ENCODE assay signal across 17 mouse cellular contexts in genomic region chr14:75054455-75055343, GRCm38 (mm10). TPM values are rescaled to one million over a fixed set of nuclear protein-coding genes. Genes with fewer than 3 reads are reported as not detected.
A peak's percentile ranks its signal among the peaks of the same experiment; 100 is the strongest.
DNase-seq lines count a peak whose midpoint lies in the region; ATAC-seq and TF ChIP-seq lines count a peak whose summit lies in the region.
"Had no signal": no experiment of that assay in that cellular context is flagged by ENCODE, and none has a peak within 500 bp of the region (broad histone marks: within the 10 kb centered on the region; RNA-seq: fewer than 3 reads in every experiment).

No protein-coding gene starts in this region.

- peak; percentile 88 for DNase-seq in lung, postnatal 0 days (ENCODE audit: low spot score)
- no peak for DNase-seq in lung, postnatal 10 days
- peak; percentile 27 to 42 for DNase-seq in kidney, postnatal 4 days
- no peak for DNase-seq in heart, postnatal 10 days
- no peak for DNase-seq in spleen, postnatal 4 days (ENCODE audit: low spot score in 2 of 2)
- DNase-seq: adrenal gland, postnatal 10 days; cerebellum, adult 8-10 months; heart, adult 11 months; right cerebral cortex, postnatal 25 days had no signal

- intact Hi-C loops in heart, postnatal 10 days (cut with DNase I), result loop anchor here (10.0 kb wide), 1 partner anchor 280 kb away; no protein-coding TSS in a partner anchor

- no peaks in the 10 kb centered on the region; the same call in 1 of the 2 replicates for H3K4me1 ChIP-seq in lung, postnatal 0 days (ENCODE audit: insufficient read depth, low read depth, low read length)
- peaks cover 10% of the 10 kb centered on the region; the same call in 1 of the 2 replicates for H3K4me1 ChIP-seq in intestine, embryonic 16.5 days (ENCODE audit: control insufficient read depth, insufficient read depth, low read length)
- H3K4me1 ChIP-seq in stomach, embryonic 14.5 days (ENCODE audit: control insufficient read depth, insufficient read depth, low read length), result 0 out of 2 replicates have a peak, but pooled peaks cover 6% of the 10 kb centered on the region
- no peaks in the 10 kb centered on the region for H3K4me1 ChIP-seq in forebrain, embryonic 12.5 days
- H3K4me1 ChIP-seq: embryonic facial prominence, embryonic 15.5 days; hindbrain, embryonic 12.5 days; midbrain, embryonic 12.5 days had no signal

- H3K4me3 ChIP-seq in lung, postnatal 0 days (ENCODE audit: low read depth, low read length), result no peak overlapping the region
- no peak overlapping the region for H3K4me3 ChIP-seq in intestine, embryonic 16.5 days (ENCODE audit: low read length)
- H3K4me3 ChIP-seq in stomach, embryonic 14.5 days (ENCODE audit: low read depth, low read length), result no peak overlapping the region
- no peak overlapping the region for H3K4me3 ChIP-seq in forebrain, embryonic 12.5 days (replicated peaks)
- H3K4me3 ChIP-seq: embryonic facial prominence, embryonic 15.5 days; heart, embryonic 15.5 days; hindbrain, embryonic 12.5 days; midbrain, embryonic 12.5 days; myocyte had no signal

- 33% methylated on average over 14 of the region's 14 CpGs for WGBS in lung, postnatal 0 days
- 39% methylated on average over 14 of the region's 14 CpGs for WGBS in intestine, embryonic 16.5 days
- 40% methylated on average over 14 of the region's 14 CpGs for WGBS in stomach, embryonic 14.5 days
- whole genome bisulfite sequencing in forebrain, embryonic 12.5 days, result 91% methylated on average over 14 of the region's 14 CpGs

- no peak for TF ChIP-seq CTCF in lung, postnatal 0 days (IDR thresholded peaks at IDR 0.05)

- TF ChIP-seq EP300 in lung, postnatal 0 days (IDR thresholded peaks at IDR 0.05), result no peak

- peak; percentile 81 for ATAC-seq in lung, postnatal 0 days
- ATAC-seq in intestine, embryonic 16.5 days, result peak; percentile 92
- ATAC-seq in stomach, embryonic 14.5 days (ENCODE audit: insufficient number of reproducible peaks, insufficient read depth, low FRiP score, low read depth), result no peak; the same call in 1 of the 2 replicates
- no peak for ATAC-seq in forebrain, embryonic 12.5 days (ENCODE audit: low FRiP score)

- H3K27me3 ChIP-seq in lung, postnatal 0 days (replicated peaks; ENCODE audit: insufficient read depth, low read length), result no peaks in the 10 kb centered on the region
- H3K27me3 ChIP-seq in intestine, embryonic 16.5 days (replicated peaks; ENCODE audit: control insufficient read depth, insufficient read depth, low read length), result no peaks in the 10 kb centered on the region
- H3K27me3 ChIP-seq in stomach, embryonic 14.5 days (ENCODE audit: control insufficient read depth, insufficient read depth, low read length), result no peaks in the 10 kb centered on the region
- H3K27me3 ChIP-seq in forebrain, embryonic 12.5 days, result no peaks in the 10 kb centered on the region
- H3K27me3 ChIP-seq: embryonic facial prominence, embryonic 15.5 days; heart, embryonic 15.5 days; hindbrain, embryonic 12.5 days; midbrain, embryonic 12.5 days had no signal

- no peaks in the 10 kb centered on the region for H3K36me3 ChIP-seq in lung, postnatal 0 days (ENCODE audit: insufficient read depth, low read length)
- no peaks in the 10 kb centered on the region for H3K36me3 ChIP-seq in intestine, embryonic 16.5 days (ENCODE audit: control insufficient read depth, insufficient read depth, low read length)
- no peaks in the 10 kb centered on the region for H3K36me3 ChIP-seq in stomach, embryonic 14.5 days (ENCODE audit: control insufficient read depth, insufficient read depth, low read length)
- no peaks in the 10 kb centered on the region for H3K36me3 ChIP-seq in forebrain, embryonic 12.5 days (replicated peaks)
- H3K36me3 ChIP-seq: embryonic facial prominence, embryonic 15.5 days; heart, embryonic 15.5 days; hindbrain, embryonic 12.5 days; midbrain, embryonic 12.5 days had no signal

- H3K9me3 ChIP-seq in lung, postnatal 0 days (ENCODE audit: low read length), result no peaks in the 10 kb centered on the region
- no peaks in the 10 kb centered on the region for H3K9me3 ChIP-seq in intestine, embryonic 16.5 days (ENCODE audit: control insufficient read depth, low read length)
- H3K9me3 ChIP-seq in stomach, embryonic 14.5 days (ENCODE audit: control insufficient read depth, low read depth, low read length), result no peaks in the 10 kb centered on the region
- H3K9me3 ChIP-seq in forebrain, embryonic 12.5 days, result no peaks in the 10 kb centered on the region
- H3K9me3 ChIP-seq: embryonic facial prominence, embryonic 15.5 days; heart, embryonic 15.5 days; hindbrain, embryonic 12.5 days; midbrain, embryonic 12.5 days had no signal

- 0 out of 2 replicates have a peak overlapping the region, but pooled peaks have one; percentile 21 for H3K27ac ChIP-seq in lung, postnatal 0 days (ENCODE audit: low read length)
- H3K27ac ChIP-seq in intestine, embryonic 16.5 days (ENCODE audit: low read length), result peak overlapping the region; percentile 84
- peak overlapping the region; percentile 27; the same call in 1 of the 2 replicates for H3K27ac ChIP-seq in stomach, embryonic 14.5 days (ENCODE audit: low read length)
- H3K27ac ChIP-seq in forebrain, embryonic 12.5 days, result no peak overlapping the region
- H3K27ac ChIP-seq: embryonic facial prominence, embryonic 15.5 days; heart, embryonic 15.5 days; hindbrain, embryonic 12.5 days; midbrain, embryonic 12.5 days had no signal

- no peak overlapping the region for H3K9ac ChIP-seq in lung, postnatal 0 days (replicated peaks; ENCODE audit: low read depth)
- no peak overlapping the region for H3K9ac ChIP-seq in intestine, embryonic 16.5 days (ENCODE audit: low read depth, low read length)
- no peak overlapping the region for H3K9ac ChIP-seq in stomach, embryonic 14.5 days (replicated peaks; ENCODE audit: low read depth, low read length)
- no peak overlapping the region for H3K9ac ChIP-seq in forebrain, embryonic 12.5 days
- H3K9ac ChIP-seq: embryonic facial prominence, embryonic 15.5 days; heart, embryonic 15.5 days; hindbrain, embryonic 12.5 days; midbrain, embryonic 12.5 days had no signal

- 0 out of 2 replicates have a peak overlapping the region, but pooled peaks have one; percentile 19 for H3K4me2 ChIP-seq in lung, postnatal 0 days (replicated peaks; ENCODE audit: low read depth, low read length)
- peak overlapping the region; percentile 17 for H3K4me2 ChIP-seq in intestine, embryonic 16.5 days (ENCODE audit: low read depth, low read length)
- no peak overlapping the region for H3K4me2 ChIP-seq in stomach, embryonic 14.5 days (replicated peaks; ENCODE audit: low read depth, low read length)
- no peak overlapping the region for H3K4me2 ChIP-seq in forebrain, embryonic 12.5 days
- H3K4me2 ChIP-seq: embryonic facial prominence, embryonic 15.5 days; heart, embryonic 15.5 days; hindbrain, embryonic 12.5 days; midbrain, embryonic 12.5 days had no signal

RNA-seq across cellular contexts. Expression of gene Rubcnl, which starts 38.9 kb away (rescaled TPM):
- polyA plus RNA-seq in lung, postnatal 0 days (2015; fragmentation: Nextera tagmentation; extraction: Ambion mirVana), result 0.27 TPM in 2 replicates
- 0.45 and 0.58 TPM in 2 replicates for polyA plus RNA-seq in intestine, embryonic 16.5 days (2015; fragmentation: Nextera tagmentation; extraction: Ambion mirVana)
- 0.84 and 0.88 TPM in 2 replicates for polyA plus RNA-seq in stomach, embryonic 14.5 days (2014; fragmentation: Nextera tagmentation; extraction: Ambion mirVana)
- polyA plus RNA-seq in forebrain, embryonic 12.5 days (2016; fragmentation: Nextera tagmentation; extraction: Ambion mirVana), result 0.14 and 0.18 TPM in 2 replicates
- total RNA-seq in heart, postnatal 10 days (2021), result 1 to 10 TPM in 1 of 2 experiments, under 1 TPM in 1; 0.69 to 1.2 TPM

Comparison
In these comparisons a context has a peak if more than half of its experiments do, and no peak if none do; other contexts are left out.
1. DNase-seq: peak in lung, postnatal 0 days (single experiment) and kidney, postnatal 4 days (2 of 2); none in lung, postnatal 10 days (single experiment), heart, postnatal 10 days (0 of 2) and spleen, postnatal 4 days (0 of 2).
2. ATAC-seq: peak in lung, postnatal 0 days (single experiment) and intestine, embryonic 16.5 days (single experiment); none in stomach, embryonic 14.5 days (single experiment) and forebrain, embryonic 12.5 days (single experiment).
3. H3K4me2 ChIP-seq: peak in lung, postnatal 0 days (single experiment) and intestine, embryonic 16.5 days (single experiment); none in stomach, embryonic 14.5 days (single experiment) and forebrain, embryonic 12.5 days (single experiment).